Mouse (Mus musculus) intestine, postnatal 0 days (tissue): Measurements from ENCODE around the gene Cbx1. TPM values are rescaled to one million over a fixed set of nuclear protein-coding genes. Genes with fewer than 3 reads are reported as not detected.

Experiments used
- ATAC-seq: fragments of 200-750 bp; cut with Nextera tagmentation; 2 replicates; pipeline ENCODE4 v1.8.0; 2017; ENCODE audit warnings: mild to moderate bottlenecking, moderate TSS enrichment, moderate library complexity
- H3K27ac ChIP-seq: fragments of 300-500 bp; sonication (generic); 2 replicates; pipeline ENCODE4 v1.5.1; 2014; ENCODE audit warnings: mild to moderate bottlenecking, low read depth, low read length, moderate library complexity
- H3K27me3 ChIP-seq: fragments of 300-500 bp; sonication (generic); replicated peaks from 2 replicates; pipeline ENCODE4 v1.6.1; 2014; ENCODE audit warnings: low read length, mixed read lengths; ENCODE audit not compliant: control insufficient read depth, insufficient read depth
- H3K36me3 ChIP-seq: fragments of 300-500 bp; sonication (generic); 2 replicates; pipeline ENCODE4 v1.6.1; 2014; ENCODE audit warnings: mild to moderate bottlenecking, moderate library complexity; ENCODE audit not compliant: control insufficient read depth, insufficient read depth
- H3K4me1 ChIP-seq: fragments of 300-500 bp; sonication (generic); replicated peaks from 2 replicates; pipeline ENCODE4 v1.6.1; 2014; ENCODE audit warnings: antibody characterized with exemption, low read length, mixed read lengths; ENCODE audit not compliant: control insufficient read depth, insufficient read depth
- H3K4me2 ChIP-seq: fragments of 300-500 bp; sonication (generic); replicated peaks from 2 replicates; pipeline ENCODE4 v1.6.1; 2014; ENCODE audit warnings: low read depth, mild to moderate bottlenecking, moderate library complexity
- H3K4me3 ChIP-seq: fragments of 300-500 bp; sonication (generic); 2 replicates; pipeline ENCODE4 v1.5.1; 2014; ENCODE audit warnings: low read depth, low read length
- H3K9ac ChIP-seq: fragments of 300-500 bp; sonication (generic); 2 replicates; pipeline ENCODE4 v1.6.1; 2014; ENCODE audit warnings: mild to moderate bottlenecking, low read depth, low read length
- H3K9me3 ChIP-seq: fragments of 300-500 bp; sonication (generic); 2 replicates; pipeline ENCODE4 v1.6.1; 2016; ENCODE audit warnings: mixed run types; ENCODE audit not compliant: control insufficient read depth
- CTCF ChIP-seq: sonication (generic); IDR thresholded peaks from 2 replicates; pipeline ENCODE4 v1.5.1; 2016; ENCODE audit warnings: low read depth, mild to moderate bottlenecking, control low read depth, antibody characterized with exemption, moderate library complexity
- WGBS: fragments of 180-500 bp; shearing (Covaris S2); extraction: QIAGEN DNeasy Blood & Tissue Kit; methylation state at CpG from one replicate; pipeline ENCODE4 v1.1.7; 2014; 5-methylcytosine and 5-hydroxymethylcytosine counted together
- polyA plus RNA-seq: library from polyadenylated mRNA; unstranded; fragments of >200 nt; fragmentation: Nextera tagmentation; extraction: Ambion mirVana; gene quantifications from 2 replicates; pipeline ENCODE4 v1.2.1, GENCODE M21; 2015

The Cbx1 gene
- polyA plus RNA-seq, 1 experiment from 2014 or later, result 39.3 TPM

- Histone ChIP-seq H3K9me3 (no peaks in the 10 kb centered on the region), H3K27ac (no peak overlapping the region), H3K9ac (no peak overlapping the region), H3K4me3 (no peak overlapping the region), H3K36me3 (peaks cover 57% of the 10 kb centered on the region), H3K4me2 (no peak overlapping the region), H3K27me3 (no peaks in the 10 kb centered on the region), H3K4me1 (0 out of 2 replicates have a peak, but pooled peaks cover 2% of the 10 kb centered on the region)
- TF ChIP-seq CTCF, result no peak
- no peak for ATAC-seq
- WGBS, result 93% methylated on average over 9 of the region's 9 CpGs
Observed at GRCm38 (mm10) chr11:96771274-96771975, 17.5 kb upstream of the Cbx1 start.

GRCm38 (mm10) chr11:96772413-96772812 is 16.5 kb upstream of the Cbx1 start:
- no peak for ATAC-seq
- no peak overlapping the region for H3K9ac ChIP-seq
- no peaks in the 10 kb centered on the region for H3K27me3 ChIP-seq
- no peak overlapping the region for H3K4me3 ChIP-seq
- no peak overlapping the region for H3K27ac ChIP-seq
- H3K36me3 ChIP-seq, result peaks cover 57% of the 10 kb centered on the region
- H3K4me1 ChIP-seq, result peaks cover 2% of the 10 kb centered on the region; the same call in 1 of the 2 replicates
- H3K9me3 ChIP-seq, result no peaks in the 10 kb centered on the region
- TF ChIP-seq CTCF, result no peak
- 89% methylated on average over 9 of the region's 9 CpGs for WGBS
- no peak overlapping the region for H3K4me2 ChIP-seq

- TF ChIP-seq CTCF, result peak; percentile 54
- H3K27me3 ChIP-seq, result no peaks in the 10 kb centered on the region
- no peak overlapping the region for H3K4me3 ChIP-seq
- H3K27ac ChIP-seq, result no peak overlapping the region
- WGBS, result 82% methylated on average over 3 of the region's 3 CpGs
- H3K9ac ChIP-seq, result no peak overlapping the region
- no peak overlapping the region for H3K4me2 ChIP-seq
- no peak for ATAC-seq
- H3K36me3 ChIP-seq, result peaks cover 37% of the 10 kb centered on the region
- H3K4me1 ChIP-seq, result peaks cover 2% of the 10 kb centered on the region; the same call in 1 of the 2 replicates
- no peaks in the 10 kb centered on the region for H3K9me3 ChIP-seq
Observed at GRCm38 (mm10) chr11:96774536-96774935, 14.4 kb upstream of the Cbx1 start.

GRCm38 (mm10) chr11:96775063-96775462 is 13.9 kb upstream of the Cbx1 start:
- ATAC-seq, result no peak
- TF ChIP-seq CTCF, result no peak

GRCm38 (mm10) chr11:96775665-96776064 is 13.3 kb upstream of the Cbx1 start:
- TF ChIP-seq CTCF, result no peak
- WGBS, result 60% methylated on average over 7 of the region's 7 CpGs
- H3K27me3 ChIP-seq, result no peaks in the 10 kb centered on the region
- H3K4me3 ChIP-seq, result no peak overlapping the region
- no peak overlapping the region; the same call in 1 of the 2 replicates for H3K27ac ChIP-seq
- peaks cover 28% of the 10 kb centered on the region for H3K36me3 ChIP-seq
- no peak overlapping the region for H3K9ac ChIP-seq
- H3K9me3 ChIP-seq, result no peaks in the 10 kb centered on the region
- peaks cover 2% of the 10 kb centered on the region; the same call in 1 of the 2 replicates for H3K4me1 ChIP-seq
- ATAC-seq, result no peak
- no peak overlapping the region for H3K4me2 ChIP-seq

More at GRCm38 (mm10) chr11:96775063-96775462, 13.9 kb upstream of the Cbx1 start:
- Histone ChIP-seq H3K4me1 (peaks cover 2% of the 10 kb centered on the region; the same call in 1 of the 2 replicates), H3K27me3 (no peaks in the 10 kb centered on the region), H3K4me2 (no peak overlapping the region), H3K9me3 (no peaks in the 10 kb centered on the region), H3K4me3 (no peak overlapping the region), H3K9ac (no peak overlapping the region), H3K27ac (no peak overlapping the region), H3K36me3 (peaks cover 34% of the 10 kb centered on the region)
- WGBS, result 86% methylated on average over 8 of the region's 8 CpGs

- ATAC-seq, result no peak
Observed at GRCm38 (mm10) chr11:96776068-96776467, 12.9 kb upstream of the Cbx1 start.

More at GRCm38 (mm10) chr11:96776068-96776467, 12.9 kb upstream of the Cbx1 start:
- Histone ChIP-seq H3K36me3 (peaks cover 24% of the 10 kb centered on the region), H3K9me3 (no peaks in the 10 kb centered on the region), H3K27me3 (no peaks in the 10 kb centered on the region), H3K4me1 (peaks cover 2% of the 10 kb centered on the region; the same call in 1 of the 2 replicates), H3K9ac (no peak overlapping the region), H3K4me2 (peak overlapping the region; percentile 86), H3K4me3 (no peak overlapping the region), H3K27ac (no peak overlapping the region; the same call in 1 of the 2 replicates)
- peak; percentile 54 for TF ChIP-seq CTCF
- WGBS, result 50% methylated on average over 3 of the region's 3 CpGs
